Mouse (Mus musculus) 416B (cell line): ENCODE data around the gene Ctdnep1.
A peak's percentile ranks its signal among the peaks of the same experiment; 100 is the strongest.

Source experiments
- DNase-seq: peaks from one replicate; pipeline ENCODE4 v3.0.0; 2011; ENCODE audit warnings: low read depth

Ctdnep1 gene

DNA sequence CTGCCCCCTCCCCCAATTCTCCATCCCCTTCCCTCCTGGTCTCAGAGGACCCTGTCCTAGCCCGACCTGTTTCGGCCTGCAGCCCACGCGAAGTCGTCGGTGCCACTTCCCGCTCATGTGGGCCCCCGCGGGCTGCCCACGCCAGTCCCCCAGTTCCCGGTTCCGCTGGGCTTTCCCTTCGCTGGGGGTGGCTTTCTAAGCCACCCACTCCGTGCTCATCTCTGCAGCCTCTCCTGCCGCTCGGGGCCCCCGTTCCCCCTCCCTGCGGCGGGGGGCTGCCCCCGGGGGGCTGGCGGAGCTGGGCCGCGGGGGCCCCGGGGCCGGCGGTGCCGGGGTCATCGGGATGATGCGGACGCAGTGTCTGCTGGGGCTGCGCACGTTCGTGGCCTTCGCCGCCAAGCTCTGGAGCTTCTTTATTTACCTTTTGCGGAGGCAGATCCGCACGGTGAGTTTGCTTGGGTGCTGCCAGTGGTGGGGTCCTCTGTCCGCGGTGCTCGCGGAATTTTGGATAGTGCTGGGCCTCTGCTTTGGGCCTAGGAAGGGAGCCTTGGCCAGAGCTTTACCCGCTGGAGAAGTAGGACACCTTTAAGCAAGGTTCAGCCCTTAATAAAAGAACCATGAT, at the start of gene Ctdnep1:
Ctdnep1 (plus strand) TSS at position 16 of the 622 bp plus-strand sequence.
- DNase-seq, result no peak

DNA sequence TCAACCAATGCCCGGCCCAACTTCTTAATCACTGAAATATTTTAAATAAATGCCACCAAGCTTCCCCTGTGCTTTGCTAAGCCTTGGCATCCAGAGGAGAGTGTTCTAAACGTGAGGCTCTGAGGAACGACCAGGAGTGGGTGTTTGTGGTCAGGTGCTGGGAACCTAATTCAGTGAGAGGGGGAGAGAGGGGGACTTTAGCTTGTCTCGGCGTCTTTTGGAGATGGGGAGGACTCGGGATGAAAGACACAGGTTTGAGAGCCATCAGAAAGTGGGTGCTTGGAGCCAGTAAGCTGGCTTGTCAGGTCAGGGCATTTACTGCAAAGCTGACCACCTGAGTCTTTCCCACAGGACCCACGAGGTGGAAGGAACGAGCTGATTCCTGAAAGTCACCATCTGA, 49.2 kb upstream of the Ctdnep1 start:
- no peak for DNase-seq

DNA sequence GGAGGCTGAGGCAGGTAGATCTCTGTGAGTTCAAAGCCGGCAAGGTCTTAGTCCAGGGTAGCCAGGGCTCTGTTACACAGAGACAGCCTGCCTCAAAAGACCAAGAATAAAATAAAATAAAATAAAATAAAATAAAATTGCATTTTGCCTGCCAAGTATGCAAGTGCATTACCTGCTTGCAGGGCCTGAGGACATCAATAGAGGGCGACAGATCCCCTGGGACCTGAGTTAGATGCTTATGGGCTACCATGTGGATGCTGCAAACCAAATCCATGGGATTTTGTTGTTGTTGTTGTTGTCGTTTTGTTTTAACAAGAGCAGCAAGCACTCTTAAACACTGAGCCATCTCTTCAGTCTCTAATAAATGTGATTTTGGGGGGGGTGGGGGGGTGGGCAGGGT, 48.7 kb upstream of the Ctdnep1 start:
- DNase-seq, result peak; percentile 45

DNA sequence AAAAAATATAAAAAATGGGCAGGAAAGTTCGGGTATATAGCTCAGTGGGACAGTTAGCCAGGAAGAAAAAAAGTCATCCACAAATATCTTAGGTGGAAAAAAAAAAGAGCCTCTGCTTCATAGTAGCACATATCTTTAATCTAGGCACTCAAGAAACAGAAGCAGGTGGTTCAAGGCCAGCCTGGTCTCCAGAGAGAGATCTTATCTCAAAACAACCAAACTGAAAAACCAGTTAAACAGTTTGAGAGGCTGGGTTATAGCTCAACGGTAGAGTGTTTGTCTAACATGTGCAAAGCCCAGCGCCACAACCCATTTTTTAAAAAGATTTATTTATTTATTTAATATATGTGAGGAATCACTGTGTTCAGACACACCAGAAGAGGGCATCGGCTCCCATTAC, 47.9 kb upstream of the Ctdnep1 start:
- peak; percentile 63 for DNase-seq

DNA sequence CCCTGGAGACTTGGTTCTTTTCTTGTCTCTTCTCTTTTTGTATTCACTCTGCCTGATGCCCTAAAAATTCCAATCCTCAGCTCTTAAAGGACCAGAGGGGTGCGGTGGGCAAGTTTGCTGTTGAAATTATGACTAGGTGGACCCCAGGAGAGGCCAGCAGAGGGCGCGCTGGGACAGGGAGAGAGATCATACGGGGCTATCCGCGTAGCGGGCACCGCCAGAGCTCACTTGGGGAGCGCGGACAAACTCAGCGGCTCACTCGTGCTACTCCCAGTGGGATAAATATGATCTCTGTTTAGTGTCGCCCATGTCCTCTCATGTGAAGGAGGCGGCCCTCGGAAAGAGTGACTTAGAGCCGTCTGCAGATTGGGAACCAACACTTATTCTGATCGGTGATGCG, 46.8 kb upstream of the Ctdnep1 start:
- peak; percentile 84 for DNase-seq

DNA sequence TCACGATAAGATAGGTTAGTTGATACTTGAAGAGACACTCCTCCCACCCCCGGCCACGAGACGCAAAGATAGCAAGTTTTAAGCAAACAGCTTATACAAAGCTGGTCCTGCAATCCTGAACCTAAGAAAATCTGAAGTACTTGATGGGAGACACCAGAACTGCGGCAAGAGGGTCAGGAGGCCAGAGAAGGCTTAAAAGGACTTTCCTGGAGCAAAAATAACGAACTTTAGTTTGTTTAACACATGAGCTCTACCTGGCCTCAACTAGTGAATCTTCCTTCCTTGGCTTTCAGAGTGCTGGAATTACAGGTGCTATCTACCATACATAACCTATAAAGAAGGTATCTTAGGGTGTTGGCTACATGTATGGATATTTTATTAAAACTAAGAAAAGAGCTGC, 46.3 kb upstream of the Ctdnep1 start:
- no peak for DNase-seq

DNA sequence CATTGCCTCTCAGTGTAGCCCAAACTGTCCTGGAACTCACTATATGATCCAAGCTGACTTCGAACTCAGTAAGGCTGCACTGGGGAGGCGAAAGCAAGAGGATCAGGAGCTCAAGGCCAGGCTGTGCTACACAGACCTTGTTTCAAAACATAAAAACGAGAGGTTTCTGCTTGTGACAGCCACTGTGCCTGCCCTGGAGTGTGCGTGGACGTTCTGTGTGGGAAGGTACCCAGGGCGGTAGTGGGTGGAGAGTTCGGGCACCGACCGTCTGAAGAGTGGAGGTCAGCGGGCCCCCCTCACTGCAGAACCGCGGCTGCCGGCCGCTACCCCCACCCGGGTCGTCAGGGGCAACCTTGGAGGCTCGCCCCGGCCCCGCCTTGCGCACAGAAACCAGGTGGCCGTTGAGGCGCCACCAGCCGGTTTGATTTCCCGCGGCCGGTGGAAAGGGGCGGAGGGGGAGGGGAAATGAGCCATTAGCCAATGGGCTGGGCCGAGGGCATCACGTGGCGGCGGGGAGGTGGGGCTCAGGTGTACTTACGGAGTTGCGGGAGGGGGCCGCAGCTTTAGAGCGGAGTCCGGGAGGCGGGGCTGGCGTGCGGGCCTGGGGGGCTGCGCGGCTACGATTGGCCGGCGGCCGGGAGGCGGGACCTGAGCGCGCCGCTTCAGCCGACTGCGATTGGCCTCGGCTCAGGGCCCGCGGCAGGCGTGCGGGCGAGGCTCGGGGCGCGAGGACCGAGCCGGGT, 45.6 kb upstream of the Ctdnep1 start, which contains the start of gene Ybx2:
Ybx2 (plus strand) TSS at position 660 of the 743 bp plus-strand sequence.
- DNase-seq, result no peak

DNA sequence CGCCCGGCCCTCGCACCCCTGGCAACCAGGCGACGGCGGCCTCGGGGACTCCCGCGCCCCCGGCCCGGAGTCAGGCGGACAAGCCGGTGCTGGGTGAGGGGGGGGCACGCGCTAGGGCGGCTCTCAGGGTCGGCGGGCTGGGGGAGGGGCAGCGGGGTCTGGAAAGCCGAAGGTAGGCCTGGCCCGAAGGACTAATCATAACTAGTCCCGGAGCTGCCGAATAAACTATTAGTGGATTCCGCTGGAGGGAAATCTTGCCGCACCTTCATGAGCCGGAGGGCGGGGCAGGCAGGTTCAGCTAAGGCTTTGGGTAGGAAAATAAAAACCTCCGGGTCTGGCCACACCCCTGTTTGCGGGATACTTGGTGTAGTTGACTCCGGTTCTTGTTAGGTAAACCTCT, 44.8 kb upstream of the Ctdnep1 start:
- DNase-seq, result no peak

DNA sequence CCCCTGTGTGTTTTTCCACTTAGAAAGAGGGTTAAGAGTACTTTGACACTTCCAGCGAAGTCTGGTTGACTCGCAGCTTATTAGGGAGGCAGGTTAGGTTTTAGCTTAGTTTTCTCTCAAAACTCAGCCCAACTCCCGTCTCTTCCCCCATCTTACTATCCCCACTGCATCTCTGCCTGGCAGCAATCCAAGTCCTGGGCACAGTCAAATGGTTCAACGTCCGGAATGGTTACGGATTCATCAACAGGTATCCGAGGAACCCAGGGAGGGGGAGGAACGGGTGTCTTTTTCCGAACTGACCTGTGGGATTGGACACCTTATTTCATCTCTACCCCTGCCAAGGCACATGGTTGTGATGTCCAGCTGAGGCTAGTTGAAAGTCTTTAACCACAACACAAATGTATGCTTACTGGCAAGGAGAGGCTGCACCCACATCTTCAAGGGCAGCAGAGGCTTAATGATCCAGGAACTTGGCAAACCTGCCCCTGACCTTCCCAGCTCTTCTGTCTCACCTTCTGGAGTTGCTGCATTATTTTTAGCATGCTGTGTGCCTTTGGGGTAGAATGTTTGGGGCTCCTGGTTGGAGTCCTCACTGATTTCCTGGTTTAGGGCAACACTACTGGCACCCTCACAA, 44.1 kb upstream of the Ctdnep1 start:
- no peak for DNase-seq

DNA sequence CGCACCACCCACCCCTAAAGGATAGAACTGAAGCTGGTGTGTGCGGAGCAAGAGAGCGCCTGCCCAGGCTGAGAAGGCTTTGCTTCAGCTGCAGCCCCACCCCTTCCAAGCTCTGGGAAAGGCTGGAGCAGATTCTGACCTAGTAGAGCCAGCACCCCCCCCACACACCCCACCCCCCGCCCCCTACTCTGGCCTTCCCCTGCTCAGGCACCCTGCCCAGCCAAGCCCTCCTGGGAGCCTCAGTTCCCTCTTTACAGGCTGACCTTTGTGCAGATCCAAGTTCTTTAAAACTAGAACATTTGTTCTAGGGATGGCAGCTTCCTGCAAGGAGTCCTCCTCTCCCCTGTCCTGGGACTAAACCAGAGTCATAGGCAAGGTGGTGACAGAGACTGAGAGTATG, 43.6 kb upstream of the Ctdnep1 start:
- DNase-seq, result no peak

DNA sequence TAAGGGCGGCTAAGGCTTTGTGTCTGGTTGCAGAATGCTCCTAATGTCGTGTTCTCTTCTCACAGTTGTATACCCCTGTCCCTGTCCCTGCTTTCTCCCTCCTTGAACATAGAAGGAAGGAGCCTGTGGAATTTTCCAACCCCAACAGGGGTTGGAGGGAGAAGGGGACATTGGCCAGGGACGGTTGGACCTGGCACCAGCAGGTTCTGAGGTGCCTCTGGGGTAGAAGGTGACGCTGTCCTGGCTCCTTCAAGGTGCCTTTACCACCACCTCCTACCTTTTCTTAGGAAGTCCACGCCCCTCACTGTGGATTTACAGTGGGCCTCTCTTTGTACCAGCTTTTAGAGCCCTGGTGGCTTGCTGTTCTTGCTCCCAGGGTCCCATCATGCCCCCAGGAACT, 43.1 kb upstream of the Ctdnep1 start:
- no peak for DNase-seq

DNA sequence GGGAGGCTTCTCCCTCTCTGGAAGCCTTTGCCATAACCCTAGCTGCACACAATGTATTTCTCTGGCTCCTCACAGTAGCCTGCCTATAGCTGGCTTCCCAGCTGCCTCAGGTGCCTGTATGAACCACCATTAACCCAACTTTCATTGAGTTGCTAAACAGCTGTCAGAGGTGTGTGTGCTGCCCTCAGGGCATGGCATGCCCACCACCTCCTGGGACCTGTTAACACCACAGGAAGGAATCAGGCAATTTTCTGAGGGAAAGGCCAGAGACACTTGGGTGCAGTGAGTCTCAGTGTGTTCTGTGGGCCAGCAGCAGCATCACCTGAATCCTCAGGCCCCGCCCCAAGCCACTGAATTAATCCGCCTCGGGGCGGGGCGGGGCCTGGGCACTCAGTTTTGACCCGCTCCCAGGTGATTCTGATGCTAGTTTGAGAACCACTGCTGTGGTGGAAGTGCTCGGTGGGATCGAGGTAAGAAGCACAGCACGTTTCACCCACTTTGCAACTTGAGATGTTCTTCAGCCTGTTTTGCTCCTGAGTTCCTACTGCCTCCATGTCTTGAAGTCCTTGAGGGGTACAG, 42.5 kb upstream of the Ctdnep1 start:
- DNase-seq, result no peak

DNA sequence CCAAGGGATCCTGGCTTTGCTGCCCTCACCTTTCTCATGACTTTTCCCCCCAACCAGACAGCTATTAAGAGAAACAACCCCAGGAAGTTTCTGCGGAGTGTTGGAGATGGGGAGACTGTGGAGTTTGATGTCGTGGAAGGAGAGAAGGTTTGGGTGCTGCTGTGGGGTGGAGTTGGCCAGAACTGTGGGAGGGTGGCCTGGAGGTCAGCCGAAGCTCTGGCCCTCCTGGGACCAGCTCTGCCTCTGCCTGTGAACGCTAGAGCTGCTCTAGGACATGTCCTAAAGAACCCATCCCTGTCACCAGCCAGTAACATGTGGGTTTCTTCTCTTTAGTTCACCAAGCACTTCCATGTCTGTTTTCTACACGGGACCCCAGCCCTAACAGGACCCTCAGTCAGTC, 41.8 kb upstream of the Ctdnep1 start:
- no peak for DNase-seq

DNA sequence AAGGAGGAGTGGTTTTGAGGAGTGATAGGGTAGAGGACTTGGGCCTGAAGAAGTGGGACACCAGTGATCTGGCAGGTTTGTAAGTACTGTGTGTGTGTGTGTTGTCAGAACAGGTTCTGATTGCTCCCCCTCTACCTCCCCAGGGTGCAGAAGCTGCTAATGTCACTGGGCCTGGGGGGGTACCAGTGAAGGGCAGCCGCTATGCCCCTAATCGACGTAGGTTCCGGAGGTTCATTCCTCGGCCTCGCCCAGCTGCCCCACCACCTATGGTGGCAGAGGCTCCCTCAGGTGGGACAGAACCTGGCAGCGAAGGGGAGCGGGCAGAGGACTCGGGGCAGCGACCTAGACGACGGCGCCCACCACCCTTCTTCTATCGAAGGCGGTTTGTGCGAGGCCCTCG, 41.2 kb upstream of the Ctdnep1 start:
- no peak for DNase-seq

DNA sequence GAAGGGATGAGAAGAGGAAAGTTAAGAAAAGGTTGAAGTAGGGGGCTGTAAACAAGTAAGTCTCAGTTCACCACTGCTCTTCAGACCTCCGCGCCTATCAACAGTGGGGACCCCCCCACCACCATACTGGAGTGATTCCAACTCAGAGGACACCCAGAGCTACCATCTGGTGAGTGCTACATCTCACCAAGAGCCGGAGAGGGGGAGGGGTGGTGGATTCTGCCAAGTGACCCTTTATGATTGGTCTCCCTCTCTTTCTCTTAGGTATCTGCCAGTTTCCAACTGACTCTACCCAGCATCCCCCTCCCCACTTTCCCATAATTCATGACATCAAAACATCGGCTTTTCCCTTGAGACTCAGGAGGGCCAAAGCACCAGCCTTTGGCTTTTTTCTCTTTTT, 40.0 kb upstream of the Ctdnep1 start:
- no peak for DNase-seq

DNA sequence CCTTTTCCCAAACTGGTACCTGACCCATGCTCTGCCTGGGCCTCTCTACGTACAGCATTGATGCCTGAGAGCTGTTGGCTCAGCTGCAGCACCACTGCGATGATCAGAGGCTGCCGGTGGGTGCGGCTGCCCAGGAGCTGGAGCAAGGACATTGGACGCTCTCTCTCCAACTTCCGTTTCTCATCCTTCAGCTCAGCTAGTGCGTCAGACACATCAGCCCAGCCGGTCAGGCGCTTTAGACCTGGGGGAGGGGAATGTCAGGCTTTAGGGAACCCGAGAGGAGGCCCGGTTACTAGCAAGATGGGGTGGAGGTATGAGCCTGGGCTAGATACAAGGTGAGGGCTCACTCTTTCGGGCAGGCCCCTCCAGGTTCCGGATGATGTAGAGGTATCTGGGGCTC, 35.7 kb upstream of the Ctdnep1 start:
- no peak for DNase-seq

DNA sequence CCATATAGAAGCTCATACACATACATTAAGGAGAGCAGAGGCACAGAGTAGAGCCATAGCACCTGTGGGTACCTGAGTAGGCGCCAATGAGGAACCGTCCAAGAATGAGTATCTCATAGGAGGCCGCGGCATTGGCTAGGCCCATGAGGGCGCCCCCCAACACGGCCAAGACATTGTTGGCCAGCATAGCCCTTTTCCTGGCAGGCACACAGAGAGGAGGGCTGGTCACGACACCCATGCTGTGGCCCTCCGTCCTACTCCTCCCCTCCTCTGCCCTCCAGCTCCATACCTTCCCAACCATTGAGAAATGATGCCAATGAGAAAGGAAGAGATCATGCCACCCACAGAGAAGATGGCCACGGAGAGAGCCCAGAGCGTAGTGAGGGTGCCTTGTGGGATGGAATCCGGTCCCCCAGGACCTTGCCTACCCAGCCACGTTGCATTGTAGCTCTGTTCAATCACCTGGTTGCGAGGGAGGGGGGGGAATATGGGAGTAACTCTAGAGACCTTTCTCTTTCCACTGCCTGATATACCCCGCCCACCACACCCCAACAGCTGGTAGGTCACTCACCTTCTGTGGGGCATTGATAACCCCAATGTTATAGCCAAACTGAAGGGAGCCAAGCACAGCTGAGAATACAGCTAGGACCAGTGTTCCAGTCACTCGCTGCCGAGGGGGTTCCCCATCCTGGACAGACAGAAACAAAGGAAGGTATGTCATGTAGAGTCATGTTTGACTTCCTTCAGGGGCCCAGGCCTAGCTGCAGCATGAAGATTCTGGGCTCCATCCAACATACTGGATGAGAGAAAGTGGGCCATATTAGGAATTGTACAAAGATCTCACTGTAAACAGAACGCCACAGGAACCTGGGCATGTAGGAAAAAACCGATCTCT, 34.7 kb upstream of the Ctdnep1 start:
- DNase-seq, result no peak

DNA sequence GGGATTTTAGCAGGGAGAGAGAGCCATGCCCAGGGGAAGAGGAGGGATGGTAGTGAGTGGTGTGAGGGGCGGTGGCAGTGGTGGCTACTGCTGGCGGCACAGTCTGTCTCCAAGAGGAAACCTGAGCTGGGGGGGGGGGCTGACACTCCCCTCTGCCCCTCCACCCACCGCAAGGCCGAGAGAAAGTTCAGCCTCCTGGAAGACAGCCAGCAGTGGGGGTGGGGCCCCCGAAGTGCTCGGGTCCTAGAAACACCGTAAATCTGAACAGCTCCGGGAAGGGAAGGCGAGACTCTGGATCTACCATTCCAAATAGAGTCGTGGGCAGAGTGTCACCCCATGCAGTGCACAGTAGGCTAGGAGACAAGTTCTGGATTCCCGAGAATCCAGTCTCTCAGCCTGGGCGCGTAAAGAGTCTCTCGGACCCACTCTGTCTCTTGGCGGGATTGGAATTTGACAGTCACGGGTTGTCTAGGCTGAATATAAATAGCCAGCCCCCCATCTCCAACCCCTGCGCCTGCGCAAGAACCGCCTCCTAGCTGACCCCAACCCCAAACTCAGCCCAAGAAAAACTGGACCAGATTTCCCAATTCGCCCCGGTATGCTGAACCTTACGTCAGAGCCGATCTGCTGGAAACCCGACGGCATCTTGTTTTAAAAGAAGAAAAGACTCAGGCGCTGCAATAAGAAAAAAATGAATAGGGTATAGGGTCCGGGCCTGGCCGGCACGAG, 33.5 kb upstream of the Ctdnep1 start:
- DNase-seq, result peak; percentile 52

DNA sequence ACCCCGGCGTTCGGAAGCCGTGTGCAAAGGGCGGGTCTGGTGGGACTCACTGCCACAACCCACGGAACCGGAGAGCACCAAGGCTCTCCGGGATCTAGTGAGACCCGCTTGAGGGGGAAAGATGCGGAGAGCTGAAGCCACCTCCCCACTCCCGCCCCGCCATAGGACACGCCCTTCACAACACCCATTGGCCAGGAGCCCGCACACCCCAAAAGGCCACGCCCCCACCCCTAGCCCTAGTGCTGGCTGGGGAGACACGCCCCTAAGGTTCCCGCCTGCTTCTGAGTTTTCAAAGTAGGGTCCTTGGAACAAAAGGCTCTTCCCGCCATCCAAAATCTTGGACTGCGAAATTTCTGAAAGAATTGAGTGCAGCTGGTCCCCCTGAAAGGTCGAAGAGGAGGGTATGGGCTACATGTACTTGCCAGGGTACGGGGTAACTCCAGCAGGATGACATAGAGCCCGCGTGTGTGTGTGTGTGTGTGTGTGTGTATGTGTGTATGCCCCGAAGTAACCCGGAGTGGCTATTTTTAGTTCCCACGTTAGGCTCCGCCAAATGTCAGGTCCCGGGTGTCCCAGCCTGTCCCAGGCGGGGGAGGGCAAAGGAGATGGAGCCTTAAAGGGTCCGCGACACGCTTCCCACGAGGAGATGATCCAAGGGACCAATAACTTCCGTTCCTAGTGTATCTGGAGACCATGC, 32.7 kb upstream of the Ctdnep1 start, which contains the start of gene Slc2a4:
Slc2a4 (minus strand) TSS at position 123 of the 697 bp plus-strand sequence.
- DNase-seq, result peak; percentile 92

DNA sequence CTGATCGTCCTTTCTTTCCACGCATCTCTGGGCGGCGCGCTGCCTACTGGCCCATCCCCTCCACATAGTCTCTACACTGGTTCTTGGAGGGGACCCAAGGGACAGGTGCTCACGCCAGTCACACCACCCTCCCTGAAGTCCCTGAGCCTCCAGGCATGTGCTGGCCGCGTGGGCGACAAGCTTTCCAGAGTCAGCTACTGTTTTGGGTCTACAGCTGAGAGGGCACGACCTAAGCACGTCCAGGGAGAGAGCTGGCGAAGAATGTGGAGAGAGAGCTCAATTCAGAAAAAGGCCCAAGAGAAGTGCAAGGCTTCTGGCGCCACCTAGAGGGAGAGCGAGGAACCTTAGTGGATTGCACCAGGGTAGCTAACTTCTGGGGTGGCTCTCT, 32.2 kb upstream of the Ctdnep1 start:
- DNase-seq, result peak; percentile 90
